Mouse (Mus musculus) forebrain, embryonic 14.5 days (tissue): ENCODE data around the gene Dop1b. TPM values are rescaled to one million over a fixed set of nuclear protein-coding genes. Genes with fewer than 3 reads are reported as not detected.

Experiments used
- ATAC-seq: fragments of 200-750 bp; cut with Nextera tagmentation; 2 replicates; pipeline ENCODE4 v1.8.0; 2017; ENCODE audit warnings: mild to moderate bottlenecking, moderate library complexity
- DNase-seq: peaks from one replicate; pipeline ENCODE4 v3.0.0-alpha.2; 2015; ENCODE audit warnings: low spot score
- H3K27ac ChIP-seq: fragments of 300-500 bp; sonication (generic); 2 replicates; pipeline ENCODE4 v1.5.1; 2014; ENCODE audit warnings: low read depth, mild to moderate bottlenecking, control low read depth, low read length, moderate library complexity
- H3K27me3 ChIP-seq: fragments of 300-500 bp; sonication (generic); replicated peaks from 2 replicates; pipeline ENCODE4 v1.6.1; 2014; ENCODE audit warnings: low read length, control low read depth, mixed read lengths; ENCODE audit not compliant: control insufficient read depth, insufficient read depth
- H3K36me3 ChIP-seq: fragments of 300-500 bp; sonication (generic); 2 replicates; pipeline ENCODE4 v1.6.1; 2014; ENCODE audit warnings: low read length, control low read depth; ENCODE audit not compliant: control insufficient read depth, insufficient read depth
- H3K4me1 ChIP-seq: fragments of 300-500 bp; sonication (generic); 2 replicates; pipeline ENCODE4 v1.6.1; 2014; ENCODE audit warnings: antibody characterized with exemption, low read length, control low read depth; ENCODE audit not compliant: control insufficient read depth, insufficient read depth
- H3K4me2 ChIP-seq: fragments of 300-500 bp; sonication (generic); 2 replicates; pipeline ENCODE4 v1.6.1; 2014; ENCODE audit warnings: mild to moderate bottlenecking, control low read depth, low read length
- H3K4me3 ChIP-seq: fragments of 300-500 bp; sonication (generic); 2 replicates; pipeline ENCODE4 v1.5.1; 2014; ENCODE audit warnings: low read depth, low read length, control low read depth
- H3K9ac ChIP-seq: fragments of 300-500 bp; sonication (generic); 2 replicates; pipeline ENCODE4 v1.6.1; 2014; ENCODE audit warnings: mild to moderate bottlenecking, low read length, control low read depth, moderate library complexity
- H3K9me3 ChIP-seq: fragments of 300-500 bp; sonication (generic); replicated peaks from 2 replicates; pipeline ENCODE4 v1.6.1; 2016; ENCODE audit warnings: low read length, control low read depth, mixed read lengths; ENCODE audit not compliant: control insufficient read depth
- WGBS: fragments of 180-500 bp; shearing (Covaris S2); extraction: QIAGEN DNeasy Blood & Tissue Kit; methylation state at CpG from one replicate; pipeline ENCODE4 v1.1.7; 2014; 5-methylcytosine and 5-hydroxymethylcytosine counted together
- polyA plus RNA-seq: library from polyadenylated mRNA; unstranded; fragments of >200 nt; fragmentation: Nextera tagmentation; extraction: Ambion mirVana; gene quantifications from 2 replicates; pipeline ENCODE4 v1.2.1, GENCODE M21; 2014

Gene Dop1b
- polyA plus RNA-seq, 1 experiment from 2014 or later: 19.6 TPM

- Histone ChIP-seq H3K4me1 (peaks cover 11% of the 10 kb centered on the region; the same call in 1 of the 2 replicates), H3K27ac (no peak overlapping the region), H3K9me3 (no peaks in the 10 kb centered on the region), H3K4me3 (no peak overlapping the region), H3K27me3 (no peaks in the 10 kb centered on the region), H3K36me3 (no peaks in the 10 kb centered on the region), H3K4me2 (no peak overlapping the region), H3K9ac (no peak overlapping the region)
- ATAC-seq (no peak), DNase-seq (no peak)
- WGBS: 89% methylated on average over 9 of the region's 9 CpGs
These were observed 118.4 kb downstream of the Dop1b start for GRCm38 (mm10) chr16:93830071-93830470.

GRCm38 (mm10) chr16:93830916-93831315, 119.2 kb downstream of the Dop1b start:
- no peak overlapping the region for H3K4me2 ChIP-seq
- H3K9me3 ChIP-seq: no peaks in the 10 kb centered on the region
- no peak overlapping the region for H3K4me3 ChIP-seq
- ATAC-seq (no peak), DNase-seq (no peak)
- no peak overlapping the region for H3K9ac ChIP-seq
- H3K27me3 ChIP-seq: no peaks in the 10 kb centered on the region
- no peaks in the 10 kb centered on the region for H3K36me3 ChIP-seq
- WGBS: 88% methylated on average over 5 of the region's 5 CpGs
- H3K4me1 ChIP-seq: peaks cover 11% of the 10 kb centered on the region; the same call in 1 of the 2 replicates
- H3K27ac ChIP-seq: no peak overlapping the region

GRCm38 (mm10) chr16:93831627-93832395, 120.1 kb downstream of the Dop1b start, which contains the start of gene Morc3:
Morc3 (plus strand) TSS chr16:93832121.
- Histone ChIP-seq H3K4me3 (peak within 1 kb of the TSS; percentile 99), H3K27me3 (no peaks in the 10 kb centered on the region), H3K4me2 (peak within 1 kb of the TSS; percentile 68), H3K9ac (peak within 1 kb of the TSS; percentile 97), H3K4me1 (peaks cover 11% of the 10 kb centered on the region; the same call in 1 of the 2 replicates), H3K9me3 (no peaks in the 10 kb centered on the region), H3K36me3 (no peaks in the 10 kb centered on the region), H3K27ac (peak within 1 kb of the TSS; percentile 96)
- WGBS: 13% methylated on average over 54 of the region's 55 CpGs
- ATAC-seq (peak; percentile 98), DNase-seq (peak; percentile 100)

DNA sequence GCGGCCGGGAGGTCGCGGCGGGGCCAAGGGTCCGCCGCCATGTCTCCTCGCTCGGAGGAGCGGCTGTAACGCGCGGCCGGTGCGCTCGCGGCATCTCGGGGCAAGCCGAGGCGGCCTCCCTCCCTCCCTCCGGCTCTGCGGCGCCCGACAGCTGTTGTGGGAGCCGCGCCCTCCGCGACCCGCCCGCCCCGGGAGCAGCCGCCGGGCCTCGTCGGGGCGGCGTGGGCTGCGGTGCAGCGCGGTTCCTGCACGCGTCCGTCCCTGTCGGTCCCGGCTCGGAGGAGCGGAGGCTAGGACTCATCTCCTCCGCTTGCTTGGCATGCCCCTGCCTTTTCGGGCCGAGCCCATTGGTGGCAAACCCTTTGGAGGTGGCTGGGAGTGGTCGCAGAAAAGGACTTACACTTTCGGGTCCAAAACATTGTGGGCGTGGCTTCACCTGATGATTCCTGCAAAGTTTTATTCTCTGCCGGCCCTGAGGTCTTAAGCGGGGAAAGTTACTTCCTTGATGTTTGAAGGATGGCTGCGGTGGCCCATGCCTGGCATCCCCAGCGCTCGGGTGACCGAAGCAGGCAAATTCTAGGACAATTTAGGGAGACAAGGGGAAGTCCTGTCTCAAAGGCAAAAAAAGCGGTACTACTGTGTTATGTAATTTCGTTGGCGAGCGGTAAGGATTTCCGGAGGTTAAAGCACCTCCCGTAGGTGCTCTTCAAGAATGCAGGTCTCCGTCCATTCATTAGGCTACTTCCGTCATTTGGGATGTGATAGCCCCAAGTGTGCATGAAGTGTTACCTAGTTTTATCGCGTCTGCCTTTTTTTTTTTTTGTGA, 121.0 kb downstream of the Dop1b start:
- peak overlapping the region; percentile 68 for H3K4me2 ChIP-seq
- no peaks in the 10 kb centered on the region for H3K36me3 ChIP-seq
- peak overlapping the region; percentile 97 for H3K9ac ChIP-seq
- H3K27me3 ChIP-seq: no peaks in the 10 kb centered on the region
- peaks cover 11% of the 10 kb centered on the region; the same call in 1 of the 2 replicates for H3K4me1 ChIP-seq
- ATAC-seq: peak; percentile 67
- no peaks in the 10 kb centered on the region for H3K9me3 ChIP-seq
- under 1% methylated on average over 50 of the region's 69 CpGs for WGBS
- H3K4me3 ChIP-seq: peak overlapping the region; percentile 99
- peak overlapping the region; percentile 96 for H3K27ac ChIP-seq
- peak; percentile 51 for DNase-seq

GRCm38 (mm10) chr16:93833551-93833950, 121.8 kb downstream of the Dop1b start:
- ATAC-seq: no peak
- DNase-seq: no peak
- no peaks in the 10 kb centered on the region; the same call in 1 of the 2 replicates for H3K9me3 ChIP-seq
- no peaks in the 10 kb centered on the region for H3K36me3 ChIP-seq
- H3K27me3 ChIP-seq: no peaks in the 10 kb centered on the region
- H3K4me2 ChIP-seq: peak overlapping the region; percentile 68
- WGBS: 92% methylated on average over 6 of the region's 6 CpGs
- peak overlapping the region; percentile 99 for H3K4me3 ChIP-seq
- H3K9ac ChIP-seq: no peak overlapping the region
- no peak overlapping the region for H3K27ac ChIP-seq
- H3K4me1 ChIP-seq: peaks cover 11% of the 10 kb centered on the region; the same call in 1 of the 2 replicates

- no peak overlapping the region for H3K4me3 ChIP-seq
- no peak for ATAC-seq
- H3K4me1 ChIP-seq: peaks cover 11% of the 10 kb centered on the region; the same call in 1 of the 2 replicates
- no peak for DNase-seq
- H3K9me3 ChIP-seq: no peaks in the 10 kb centered on the region; the same call in 1 of the 2 replicates
- H3K27ac ChIP-seq: no peak overlapping the region
- no peaks in the 10 kb centered on the region for H3K27me3 ChIP-seq
- no peak overlapping the region for H3K9ac ChIP-seq
- WGBS: 99% methylated on average over 2 of the region's 2 CpGs
- no peaks in the 10 kb centered on the region for H3K36me3 ChIP-seq
- H3K4me2 ChIP-seq: no peak overlapping the region
These were observed 122.4 kb downstream of the Dop1b start for GRCm38 (mm10) chr16:93834076-93834475.

- DNase-seq: no peak
- no peak for ATAC-seq
- Histone ChIP-seq H3K4me3 (no peak overlapping the region), H3K4me1 (no peaks in the 10 kb centered on the region), H3K9me3 (no peaks in the 10 kb centered on the region; the same call in 1 of the 2 replicates), H3K27me3 (no peaks in the 10 kb centered on the region), H3K27ac (no peak overlapping the region), H3K36me3 (no peaks in the 10 kb centered on the region), H3K4me2 (no peak overlapping the region), H3K9ac (no peak overlapping the region)
- 100% methylated on average over 1 of the region's 1 CpGs for WGBS
These were observed 127.3 kb downstream of the Dop1b start for GRCm38 (mm10) chr16:93839049-93839448.

DNA sequence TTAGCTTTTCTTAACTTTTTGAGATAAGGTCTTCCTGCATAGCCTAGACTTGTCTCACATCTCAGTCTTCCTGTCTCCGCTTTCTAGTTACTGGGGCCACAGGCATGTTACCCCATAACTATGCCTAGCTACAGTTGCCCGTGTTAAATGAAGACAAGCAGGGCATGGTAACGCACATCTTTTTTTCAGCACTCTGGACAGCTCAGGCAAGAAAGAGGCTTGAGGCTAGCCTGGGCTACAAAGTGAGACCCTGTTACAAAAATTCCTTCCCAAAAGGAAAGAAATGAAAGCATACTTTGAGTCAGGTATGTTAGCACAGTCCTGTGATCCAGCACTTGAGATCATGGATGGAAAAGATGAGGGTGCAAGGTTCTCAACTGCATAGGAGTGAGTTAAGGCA, 138.8 kb downstream of the Dop1b start:
- no peaks in the 10 kb centered on the region for H3K9me3 ChIP-seq
- H3K27ac ChIP-seq: no peak overlapping the region
- H3K4me2 ChIP-seq: no peak overlapping the region
- no peaks in the 10 kb centered on the region for H3K27me3 ChIP-seq
- no peak overlapping the region for H3K9ac ChIP-seq
- DNase-seq (no peak), ATAC-seq (no peak)
- no peak overlapping the region for H3K4me3 ChIP-seq
- 99% methylated on average over 3 of the region's 3 CpGs for WGBS
- no peaks in the 10 kb centered on the region for H3K4me1 ChIP-seq
- H3K36me3 ChIP-seq: peaks cover 78% of the 10 kb centered on the region
